Mouse (Mus musculus) hindbrain, embryonic 13.5 days (tissue): ENCODE data around the gene Hist1h2ad. TPM values are rescaled to one million over a fixed set of nuclear protein-coding genes. Genes with fewer than 3 reads are reported as not detected.
"Not testable (repeated sequence)": the region's sequence is repeated elsewhere in the genome, so short reads cannot be mapped to it uniquely, and the experiment has no call there.

Experiments used
- ATAC-seq: fragments of 200-750 bp; cut with Nextera tagmentation; 2 replicates; pipeline ENCODE4 v1.8.0; 2017; ENCODE audit warnings: moderate TSS enrichment; ENCODE audit not compliant: low FRiP score
- H3K27ac ChIP-seq: fragments of 300-500 bp; sonication (generic); 2 replicates; pipeline ENCODE4 v1.5.1; 2015; ENCODE audit warnings: inconsistent platforms, mild to moderate bottlenecking, moderate library complexity
- H3K27me3 ChIP-seq: fragments of 300-500 bp; sonication (generic); 2 replicates; pipeline ENCODE4 v1.6.1; 2015; ENCODE audit warnings: mild to moderate bottlenecking, inconsistent platforms
- H3K36me3 ChIP-seq: fragments of 300-500 bp; sonication (generic); 2 replicates; pipeline ENCODE4 v1.6.1; 2015; ENCODE audit warnings: mild to moderate bottlenecking, inconsistent platforms
- H3K4me1 ChIP-seq: fragments of 300-500 bp; sonication (generic); replicated peaks from 2 replicates; pipeline ENCODE4 v1.6.1; 2015; ENCODE audit warnings: inconsistent platforms
- H3K4me2 ChIP-seq: fragments of 300-500 bp; sonication (generic); 2 replicates; pipeline ENCODE4 v1.6.1; 2015; ENCODE audit warnings: inconsistent platforms, mild to moderate bottlenecking, moderate library complexity
- H3K4me3 ChIP-seq: fragments of 300-500 bp; sonication (generic); 2 replicates; pipeline ENCODE4 v1.5.1; 2015; ENCODE audit warnings: mild to moderate bottlenecking, inconsistent platforms
- H3K9ac ChIP-seq: fragments of 300-500 bp; sonication (generic); 2 replicates; pipeline ENCODE4 v1.6.1; 2015; ENCODE audit warnings: mild to moderate bottlenecking, inconsistent platforms
- H3K9me3 ChIP-seq: fragments of 300-500 bp; sonication (generic); 2 replicates; pipeline ENCODE4 v1.6.1; 2016; ENCODE audit warnings: inconsistent platforms
- WGBS: fragments of 180-500 bp; shearing (Covaris S2); methylation state at CpG from one replicate; pipeline ENCODE4 v1.1.7; 2015; 5-methylcytosine and 5-hydroxymethylcytosine counted together
- polyA plus RNA-seq: library from polyadenylated mRNA; unstranded; fragments of >200 nt; fragmentation: Nextera tagmentation; extraction: Ambion mirVana; gene quantifications from 2 replicates; pipeline ENCODE4 v1.2.1, GENCODE M21; 2015

Gene Hist1h2ad
- polyA plus RNA-seq, 1 experiment from 2014 or later = 0.61 TPM

- Histone ChIP-seq H3K27ac (peak overlapping the region; percentile 69), H3K4me3 (peak overlapping the region; percentile 51), H3K27me3 (no peaks in the 10 kb centered on the region), H3K4me2 (peak overlapping the region; percentile 74), H3K36me3 (no peaks in the 10 kb centered on the region), H3K4me1 (peaks cover 39% of the 10 kb centered on the region), H3K9me3 (no peaks in the 10 kb centered on the region), H3K9ac (peak overlapping the region; percentile 60)
- ATAC-seq = no peak
- under 1% methylated on average over 15 of the region's 15 CpGs for WGBS
Observed at GRCm38 (mm10) chr13:23534368-23535131, 39.6 kb upstream of the Hist1h2ad start.

GRCm38 (mm10) chr13:23535137-23536075, 38.8 kb upstream of the Hist1h2ad start, which contains the start of gene Hist1h3g:
Hist1h3g (plus strand) TSS chr13:23535422.
- Histone ChIP-seq H3K27ac (peak within 1 kb of the TSS; percentile 69), H3K9ac (peak within 1 kb of the TSS; percentile 64), H3K4me3 (peak within 1 kb of the TSS; percentile 51), H3K4me2 (peak within 1 kb of the TSS; percentile 74), H3K4me1 (peaks cover 39% of the 10 kb centered on the region)
- H3K27me3 ChIP-seq, H3K36me3 ChIP-seq, H3K9me3 ChIP-seq: not testable (repeated sequence)
- ATAC-seq = peak; percentile 90
- under 1% methylated on average over 54 of the region's 62 CpGs for WGBS

- H3K4me2 ChIP-seq = peak overlapping the region; percentile 74
- peak overlapping the region; percentile 51 for H3K4me3 ChIP-seq
- peaks cover 39% of the 10 kb centered on the region for H3K4me1 ChIP-seq
- H3K9ac ChIP-seq = peak overlapping the region; percentile 43; the same call in 1 of the 2 replicates
- no peaks in the 10 kb centered on the region for H3K27me3 ChIP-seq
- no peaks in the 10 kb centered on the region for H3K9me3 ChIP-seq
- H3K27ac ChIP-seq = no peak overlapping the region
- H3K36me3 ChIP-seq = no peaks in the 10 kb centered on the region
- ATAC-seq = no peak
- WGBS = 23% methylated on average over 7 of the region's 7 CpGs
Observed at GRCm38 (mm10) chr13:23536076-23536822, 37.9 kb upstream of the Hist1h2ad start.

- H3K4me2 ChIP-seq = peak overlapping the region; percentile 74
- H3K4me3 ChIP-seq = no peak overlapping the region
- H3K27ac ChIP-seq = no peak overlapping the region
- H3K9ac ChIP-seq = no peak overlapping the region
- no peaks in the 10 kb centered on the region for H3K36me3 ChIP-seq
- no peaks in the 10 kb centered on the region for H3K9me3 ChIP-seq
- H3K27me3 ChIP-seq = no peaks in the 10 kb centered on the region
- no peak for ATAC-seq
- 87% methylated on average over 3 of the region's 3 CpGs for WGBS
- peaks cover 36% of the 10 kb centered on the region for H3K4me1 ChIP-seq
Observed at GRCm38 (mm10) chr13:23537006-23537710, 37.0 kb upstream of the Hist1h2ad start.

- no peak overlapping the region for H3K4me2 ChIP-seq
- no peaks in the 10 kb centered on the region for H3K36me3 ChIP-seq
- no peaks in the 10 kb centered on the region for H3K9me3 ChIP-seq
- no peak overlapping the region for H3K27ac ChIP-seq
- ATAC-seq = no peak
- no peak overlapping the region for H3K4me3 ChIP-seq
- 75% methylated on average over 5 of the region's 5 CpGs for WGBS
- H3K4me1 ChIP-seq = peaks cover 31% of the 10 kb centered on the region
- no peak overlapping the region for H3K9ac ChIP-seq
- H3K27me3 ChIP-seq = no peaks in the 10 kb centered on the region
Observed at GRCm38 (mm10) chr13:23538249-23538648, 35.9 kb upstream of the Hist1h2ad start.

GRCm38 (mm10) chr13:23539821-23540220, 34.4 kb upstream of the Hist1h2ad start:
- not testable (repeated sequence) for H3K27ac ChIP-seq, H3K27me3 ChIP-seq, ATAC-seq, H3K36me3 ChIP-seq, H3K9ac ChIP-seq, H3K4me3 ChIP-seq, H3K4me2 ChIP-seq, H3K9me3 ChIP-seq
- 64% methylated on average over 1 of the region's 1 CpGs for WGBS
- H3K4me1 ChIP-seq = peaks cover 20% of the 10 kb centered on the region

GRCm38 (mm10) chr13:23541497-23541896, 32.7 kb upstream of the Hist1h2ad start:
- Histone ChIP-seq H3K9me3 (no peaks in the 10 kb centered on the region), H3K4me1 (peaks cover 14% of the 10 kb centered on the region), H3K4me2 (no peak overlapping the region), H3K4me3 (no peak overlapping the region), H3K36me3 (no peaks in the 10 kb centered on the region), H3K27me3 (no peaks in the 10 kb centered on the region), H3K27ac (no peak overlapping the region), H3K9ac (no peak overlapping the region)
- no peak for ATAC-seq
- WGBS = 97% methylated on average over 3 of the region's 3 CpGs

- not testable (repeated sequence) for H3K9me3 ChIP-seq, ATAC-seq, H3K4me1 ChIP-seq, H3K27me3 ChIP-seq, H3K36me3 ChIP-seq
- peak overlapping the region; percentile 46 for H3K4me3 ChIP-seq
- peak overlapping the region; percentile 67 for H3K9ac ChIP-seq
- WGBS = 6% methylated on average over 3 of the region's 3 CpGs
- peak overlapping the region; percentile 73 for H3K4me2 ChIP-seq
- H3K27ac ChIP-seq = 0 out of 2 replicates have a peak overlapping the region, but pooled peaks have one; percentile 67
Observed at GRCm38 (mm10) chr13:23542225-23542980, 31.8 kb upstream of the Hist1h2ad start.

- H3K36me3 ChIP-seq, H3K4me1 ChIP-seq, H3K27me3 ChIP-seq, H3K9me3 ChIP-seq: not testable (repeated sequence)
- Histone ChIP-seq H3K4me2 (peak within 1 kb of the TSS; percentile 73), H3K4me3 (peak within 1 kb of the TSS; percentile 49), H3K9ac (peak within 1 kb of the TSS; percentile 67), H3K27ac (peak within 1 kb of the TSS; percentile 79)
- WGBS = under 1% methylated on average over 40 of the region's 42 CpGs
- ATAC-seq = peak; percentile 89
Observed at GRCm38 (mm10) chr13:23542999-23543607, 31.1 kb upstream of the Hist1h2ad start, which contains the start of gene Hist1h2bh. Hist1h2bh (minus strand) TSS chr13:23543392.

GRCm38 (mm10) chr13:23543965-23544786, 30.0 kb upstream of the Hist1h2ad start, which contains the start of gene Hist1h3f:
Hist1h3f (plus strand) TSS chr13:23544052.
- Histone ChIP-seq H3K9me3 (no peaks in the 10 kb centered on the region), H3K4me1 (peaks cover 9% of the 10 kb centered on the region; the same call in 1 of the 2 replicates), H3K27me3 (no peaks in the 10 kb centered on the region), H3K4me3 (peak within 1 kb of the TSS; percentile 49), H3K27ac (peak within 1 kb of the TSS; percentile 93), H3K9ac (peak within 1 kb of the TSS; percentile 73), H3K4me2 (peak within 1 kb of the TSS; percentile 73), H3K36me3 (no peaks in the 10 kb centered on the region)
- under 1% methylated on average over 28 of the region's 45 CpGs for WGBS
- peak; percentile 97 for ATAC-seq
